Mouse (Mus musculus): ENCODE measurements around the gene Grm4. TPM values are rescaled to one million over a fixed set of nuclear protein-coding genes. Genes with fewer than 3 reads are reported as not detected.

Gene Grm4
- 0.58 and 0.59 TPM in 2 replicates for polyA plus RNA-seq (2016; fragmentation: Nextera tagmentation; extraction: Ambion mirVana)

GRCm38 (mm10) chr17:27521303-27521702, at the start of gene Grm4:
Gene Grm4 (minus strand): TSS chr17:27521403.
- H3K9ac ChIP-seq (replicated peaks) = no peak within 1 kb of the TSS
- H3K4me1 ChIP-seq (replicated peaks) = peaks cover 6% of the 10 kb centered on the region; the same call in 1 of the 2 replicates
- H3K4me2 ChIP-seq = peak within 1 kb of the TSS; percentile 32; the same call in 1 of the 2 replicates
- H3K4me3 ChIP-seq (replicated peaks) = no peak within 1 kb of the TSS
- peaks cover 69% of the 10 kb centered on the region for H3K27me3 ChIP-seq
- H3K36me3 ChIP-seq = no peaks in the 10 kb centered on the region
- H3K9me3 ChIP-seq = no peaks in the 10 kb centered on the region
- WGBS = 71% methylated on average over 5 of the region's 5 CpGs
- no peak for ATAC-seq (ENCODE audit: insufficient number of reproducible peaks, insufficient read depth, low FRiP score, low TSS enrichment, low read depth)
- no peak within 1 kb of the TSS for H3K27ac ChIP-seq

- Histone ChIP-seq H3K9me3 (no peaks in the 10 kb centered on the region), H3K9ac (replicated peaks) (no peak overlapping the region), H3K4me2 (no peak overlapping the region), H3K36me3 (peaks cover 16% of the 10 kb centered on the region; the same call in 1 of the 2 replicates), H3K27ac (no peak overlapping the region), H3K27me3 (no peaks in the 10 kb centered on the region), H3K4me3 (replicated peaks) (no peak overlapping the region), H3K4me1 (replicated peaks) (peaks cover 21% of the 10 kb centered on the region)
- WGBS = 95% methylated on average over 5 of the region's 5 CpGs
- ATAC-seq (ENCODE audit: insufficient number of reproducible peaks, insufficient read depth, low FRiP score, low TSS enrichment, low read depth) = no peak
Observed at GRCm38 (mm10) chr17:27568228-27568627, 47.0 kb upstream of the Grm4 start.

GRCm38 (mm10) chr17:27565942-27566267, 44.7 kb upstream of the Grm4 start:
- H3K4me3 ChIP-seq (replicated peaks) = peak overlapping the region; percentile 50
- peaks cover 20% of the 10 kb centered on the region for H3K36me3 ChIP-seq
- 1% methylated on average over 13 of the region's 13 CpGs for WGBS
- peak overlapping the region; percentile 7; the same call in 1 of the 2 replicates for H3K27ac ChIP-seq
- H3K4me2 ChIP-seq = peak overlapping the region; percentile 95
- peak overlapping the region; percentile 51 for H3K9ac ChIP-seq (replicated peaks)
- peaks cover 28% of the 10 kb centered on the region for H3K4me1 ChIP-seq (replicated peaks)
- ATAC-seq (ENCODE audit: insufficient number of reproducible peaks, insufficient read depth, low FRiP score, low TSS enrichment, low read depth) = peak; percentile 14; the same call in 1 of the 2 replicates
- no peaks in the 10 kb centered on the region for H3K9me3 ChIP-seq
- no peaks in the 10 kb centered on the region for H3K27me3 ChIP-seq

GRCm38 (mm10) chr17:27565163-27565941, 44.1 kb upstream of the Grm4 start, which contains the start of gene AI413582:
Gene AI413582 (minus strand): TSS chr17:27565756.
- peak within 1 kb of the TSS; percentile 20 for H3K27ac ChIP-seq
- WGBS = under 1% methylated on average over 58 of the region's 58 CpGs
- peak; percentile 84 for ATAC-seq (ENCODE audit: insufficient number of reproducible peaks, insufficient read depth, low FRiP score, low TSS enrichment, low read depth)

GRCm38 (mm10) chr17:27564391-27565162, 43.4 kb upstream of the Grm4 start:
- peaks cover 38% of the 10 kb centered on the region for H3K4me1 ChIP-seq (replicated peaks)
- no peaks in the 10 kb centered on the region for H3K9me3 ChIP-seq
- peak overlapping the region; percentile 20 for H3K27ac ChIP-seq
- H3K9ac ChIP-seq (replicated peaks) = peak overlapping the region; percentile 51
- H3K4me2 ChIP-seq = peak overlapping the region; percentile 95
- H3K36me3 ChIP-seq = peaks cover 31% of the 10 kb centered on the region
- no peaks in the 10 kb centered on the region for H3K27me3 ChIP-seq
- WGBS = 9% methylated on average over 20 of the region's 20 CpGs
- no peak for ATAC-seq (ENCODE audit: insufficient number of reproducible peaks, insufficient read depth, low FRiP score, low TSS enrichment, low read depth)
- H3K4me3 ChIP-seq (replicated peaks) = peak overlapping the region; percentile 50

More at GRCm38 (mm10) chr17:27565163-27565941, 44.1 kb upstream of the Grm4 start, which contains the start of gene AI413582:
- H3K27me3 ChIP-seq = no peaks in the 10 kb centered on the region
- H3K4me3 ChIP-seq (replicated peaks) = peak within 1 kb of the TSS; percentile 50
- H3K9me3 ChIP-seq = no peaks in the 10 kb centered on the region
- H3K4me2 ChIP-seq = peak within 1 kb of the TSS; percentile 95
- H3K9ac ChIP-seq (replicated peaks) = peak within 1 kb of the TSS; percentile 51
- peaks cover 31% of the 10 kb centered on the region for H3K4me1 ChIP-seq (replicated peaks)
- peaks cover 26% of the 10 kb centered on the region for H3K36me3 ChIP-seq

- 48% methylated on average over 7 of the region's 7 CpGs for WGBS
- H3K4me3 ChIP-seq (replicated peaks) = no peak overlapping the region
- no peak for ATAC-seq (ENCODE audit: insufficient number of reproducible peaks, insufficient read depth, low FRiP score, low TSS enrichment, low read depth)
Observed at GRCm38 (mm10) chr17:27563771-27564244, 42.6 kb upstream of the Grm4 start.

GRCm38 (mm10) chr17:27561809-27562526, 40.8 kb upstream of the Grm4 start:
- Histone ChIP-seq H3K27ac (no peak overlapping the region), H3K36me3 (peaks cover 31% of the 10 kb centered on the region), H3K4me3 (replicated peaks) (no peak overlapping the region), H3K9ac (replicated peaks) (no peak overlapping the region), H3K4me1 (replicated peaks) (peaks cover 58% of the 10 kb centered on the region), H3K4me2 (no peak overlapping the region), H3K27me3 (no peaks in the 10 kb centered on the region), H3K9me3 (no peaks in the 10 kb centered on the region)
- 69% methylated on average over 9 of the region's 11 CpGs for WGBS
- ATAC-seq (ENCODE audit: insufficient number of reproducible peaks, insufficient read depth, low FRiP score, low TSS enrichment, low read depth) = no peak

More at GRCm38 (mm10) chr17:27563771-27564244, 42.6 kb upstream of the Grm4 start:
- H3K36me3 ChIP-seq = peaks cover 31% of the 10 kb centered on the region
- H3K9me3 ChIP-seq = no peaks in the 10 kb centered on the region
- 0 out of 2 replicates have a peak overlapping the region, but pooled peaks have one; percentile 95 for H3K4me2 ChIP-seq
- H3K9ac ChIP-seq (replicated peaks) = no peak overlapping the region
- H3K4me1 ChIP-seq (replicated peaks) = peaks cover 45% of the 10 kb centered on the region
- no peaks in the 10 kb centered on the region for H3K27me3 ChIP-seq
- H3K27ac ChIP-seq = no peak overlapping the region

GRCm38 (mm10) chr17:27560926-27561480, 39.8 kb upstream of the Grm4 start:
- Histone ChIP-seq H3K4me1 (replicated peaks) (peaks cover 49% of the 10 kb centered on the region), H3K9ac (replicated peaks) (no peak overlapping the region), H3K36me3 (peaks cover 31% of the 10 kb centered on the region), H3K9me3 (no peaks in the 10 kb centered on the region), H3K4me3 (replicated peaks) (no peak overlapping the region), H3K27me3 (no peaks in the 10 kb centered on the region), H3K4me2 (no peak overlapping the region), H3K27ac (no peak overlapping the region)
- no peak for ATAC-seq (ENCODE audit: insufficient number of reproducible peaks, insufficient read depth, low FRiP score, low TSS enrichment, low read depth)
- WGBS = 84% methylated on average over 13 of the region's 13 CpGs

- WGBS = 70% methylated on average over 12 of the region's 12 CpGs
- Histone ChIP-seq H3K4me1 (replicated peaks) (peaks cover 44% of the 10 kb centered on the region), H3K4me3 (replicated peaks) (no peak overlapping the region), H3K36me3 (peaks cover 31% of the 10 kb centered on the region), H3K27me3 (no peaks in the 10 kb centered on the region), H3K9me3 (no peaks in the 10 kb centered on the region), H3K4me2 (peak overlapping the region; percentile 91), H3K27ac (no peak overlapping the region), H3K9ac (replicated peaks) (no peak overlapping the region)
- ATAC-seq (ENCODE audit: insufficient number of reproducible peaks, insufficient read depth, low FRiP score, low TSS enrichment, low read depth) = no peak
Observed at GRCm38 (mm10) chr17:27559596-27559995, 38.4 kb upstream of the Grm4 start.

- WGBS = 9% methylated on average over 5 of the region's 5 CpGs
- H3K27ac ChIP-seq = peak overlapping the region; percentile 54; the same call in 1 of the 2 replicates
- ATAC-seq (ENCODE audit: insufficient number of reproducible peaks, insufficient read depth, low FRiP score, low TSS enrichment, low read depth) = no peak
- peak overlapping the region; percentile 96 for H3K9ac ChIP-seq (replicated peaks)
- H3K4me1 ChIP-seq (replicated peaks) = peaks cover 48% of the 10 kb centered on the region
- H3K9me3 ChIP-seq = no peaks in the 10 kb centered on the region
- peak overlapping the region; percentile 92 for H3K4me3 ChIP-seq (replicated peaks)
- peak overlapping the region; percentile 91 for H3K4me2 ChIP-seq
- H3K27me3 ChIP-seq = no peaks in the 10 kb centered on the region
- H3K36me3 ChIP-seq = peaks cover 28% of the 10 kb centered on the region
Observed at GRCm38 (mm10) chr17:27558845-27559244, 37.6 kb upstream of the Grm4 start.

All from limb, embryonic 12.5 days (tissue).